24 mouse cellular contexts compared by ENCODE assay signal in the genomic region with DNA sequence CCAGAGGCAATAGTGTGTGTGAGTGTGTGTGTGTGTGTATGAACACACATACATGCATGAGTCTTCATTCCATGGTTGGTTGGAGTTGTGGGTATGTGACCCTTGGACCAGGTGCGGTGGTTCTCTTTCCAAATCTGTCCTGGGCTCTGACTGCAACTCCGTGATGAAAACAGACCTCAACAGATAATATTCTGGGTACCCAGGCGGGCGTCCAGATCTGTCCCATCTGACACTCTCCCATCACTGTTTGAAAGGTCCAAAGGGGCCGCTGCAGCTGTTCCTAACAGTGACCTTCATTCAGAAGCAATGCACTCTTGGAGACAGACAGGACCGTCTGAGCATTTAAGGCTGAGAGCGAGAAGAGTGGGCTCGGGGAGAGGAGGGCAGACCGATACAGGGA.
A peak's percentile ranks its signal among the peaks of the same experiment; 100 is the strongest.
DNase-seq lines count a peak whose midpoint lies in the region; ATAC-seq lines count a peak whose summit lies in the region.
"Had no signal": no experiment of that assay in that cellular context is flagged by ENCODE, and none has a peak within 500 bp of the region (broad histone marks: within the 10 kb centered on the region; RNA-seq: fewer than 3 reads in every experiment).

No protein-coding gene starts in this region.

- H3K9me3 ChIP-seq in heart, embryonic 10.5 days, result no peaks in the 10 kb centered on the region
- no peaks in the 10 kb centered on the region for H3K9me3 ChIP-seq in hindbrain, embryonic 12.5 days (replicated peaks)
- H3K9me3 ChIP-seq: embryonic facial prominence, embryonic 12.5 days; embryonic facial prominence, embryonic 15.5 days; forebrain, embryonic 12.5 days; forebrain, embryonic 15.5 days; heart, embryonic 13.5 days; hindbrain, embryonic 15.5 days had no signal

- ATAC-seq in hindbrain, embryonic 12.5 days (ENCODE audit: low FRiP score), result no peak
- ATAC-seq: activated CD4-positive, CD25-positive, alpha-beta regulatory T cell, adult 4 months; forebrain, embryonic 15.5 days; intestine, postnatal 0 days had no signal

- H3K4me2 ChIP-seq in hindbrain, embryonic 12.5 days (replicated peaks), result no peak overlapping the region
- H3K4me2 ChIP-seq: embryonic facial prominence, embryonic 12.5 days; embryonic facial prominence, embryonic 15.5 days; forebrain, embryonic 12.5 days; forebrain, embryonic 15.5 days; heart, embryonic 13.5 days; hindbrain, embryonic 15.5 days had no signal

- no peak overlapping the region for H3K27ac ChIP-seq in heart, embryonic 10.5 days
- no peak overlapping the region for H3K27ac ChIP-seq in hindbrain, embryonic 12.5 days
- H3K27ac ChIP-seq: embryonic facial prominence, embryonic 12.5 days; embryonic facial prominence, embryonic 15.5 days; forebrain, embryonic 12.5 days; forebrain, embryonic 15.5 days; heart, embryonic 13.5 days; hindbrain, embryonic 15.5 days had no signal

- no peak overlapping the region for H3K9ac ChIP-seq in hindbrain, embryonic 12.5 days
- H3K9ac ChIP-seq: embryonic facial prominence, embryonic 12.5 days; embryonic facial prominence, embryonic 15.5 days; forebrain, embryonic 12.5 days; forebrain, embryonic 15.5 days; heart, embryonic 13.5 days; hindbrain, embryonic 15.5 days had no signal

- H3K27me3 ChIP-seq in heart, embryonic 10.5 days (ENCODE audit: insufficient read depth, poor library complexity, severe bottlenecking), result no peaks in the 10 kb centered on the region
- H3K27me3 ChIP-seq in hindbrain, embryonic 12.5 days, result no peaks in the 10 kb centered on the region
- H3K27me3 ChIP-seq: embryonic facial prominence, embryonic 12.5 days; embryonic facial prominence, embryonic 15.5 days; forebrain, embryonic 12.5 days; forebrain, embryonic 15.5 days; heart, embryonic 13.5 days; hindbrain, embryonic 15.5 days had no signal

- 78% methylated on average over 9 of the region's 9 CpGs for WGBS in heart, embryonic 10.5 days
- WGBS in hindbrain, embryonic 12.5 days, result 71% methylated on average over 9 of the region's 9 CpGs

- no peaks in the 10 kb centered on the region for H3K36me3 ChIP-seq in heart, embryonic 10.5 days
- no peaks in the 10 kb centered on the region for H3K36me3 ChIP-seq in hindbrain, embryonic 12.5 days
- H3K36me3 ChIP-seq: embryonic facial prominence, embryonic 12.5 days; embryonic facial prominence, embryonic 15.5 days; forebrain, embryonic 12.5 days; forebrain, embryonic 15.5 days; heart, embryonic 13.5 days; hindbrain, embryonic 15.5 days had no signal

- H3K4me1 ChIP-seq in heart, embryonic 10.5 days, result no peaks in the 10 kb centered on the region
- peaks cover under 1% of the 10 kb centered on the region; the same call in 1 of the 2 replicates for H3K4me1 ChIP-seq in hindbrain, embryonic 12.5 days
- H3K4me1 ChIP-seq: heart, embryonic 13.5 days had no signal

- DNase-seq in heart, embryonic 10.5 days (ENCODE audit: low spot score), result peak; percentile 64
- DNase-seq in heart, adult 18-20 months, result no peak
- peak; percentile 31 to 63 for DNase-seq in gastrocnemius, adult 8-10 months (ENCODE audit: low spot score in 2 of 2)
- DNase-seq in gastrocnemius, postnatal 25 days, result peak; percentile 64
- no peak for DNase-seq in cerebellum, postnatal 4 days (ENCODE audit: low spot score in 2 of 2)
- DNase-seq in layer of hippocampus, postnatal 36 days, result no peak
- DNase-seq: adrenal gland, adult 8-10 months; adrenal gland, postnatal 25 days; cerebellum, adult 11-12 months; cerebellum, adult 9-10 months; cerebellum, postnatal 14 days; heart, adult 11 months; heart, postnatal 14 days; heart, postnatal 4 days had no signal

- H3K4me3 ChIP-seq in heart, embryonic 10.5 days, result no peak overlapping the region
- no peak overlapping the region for H3K4me3 ChIP-seq in hindbrain, embryonic 12.5 days
- H3K4me3 ChIP-seq: embryonic facial prominence, embryonic 12.5 days; embryonic facial prominence, embryonic 15.5 days; erythroblast, embryonic 14.5 days; forebrain, embryonic 12.5 days; forebrain, embryonic 15.5 days; heart, embryonic 13.5 days; hindbrain, embryonic 15.5 days had no signal

Comparison
In these comparisons a context has a peak if more than half of its experiments do, and no peak if none do; other contexts are left out.
1. DNase-seq: peak in heart, embryonic 10.5 days (single experiment), gastrocnemius, adult 8-10 months (2 of 2) and gastrocnemius, postnatal 25 days (single experiment); none in heart, adult 18-20 months (0 of 2), cerebellum, postnatal 4 days (0 of 2) and layer of hippocampus, postnatal 36 days (0 of 2).